Mouse (Mus musculus): ENCODE results near the gene Ide.

DNA sequence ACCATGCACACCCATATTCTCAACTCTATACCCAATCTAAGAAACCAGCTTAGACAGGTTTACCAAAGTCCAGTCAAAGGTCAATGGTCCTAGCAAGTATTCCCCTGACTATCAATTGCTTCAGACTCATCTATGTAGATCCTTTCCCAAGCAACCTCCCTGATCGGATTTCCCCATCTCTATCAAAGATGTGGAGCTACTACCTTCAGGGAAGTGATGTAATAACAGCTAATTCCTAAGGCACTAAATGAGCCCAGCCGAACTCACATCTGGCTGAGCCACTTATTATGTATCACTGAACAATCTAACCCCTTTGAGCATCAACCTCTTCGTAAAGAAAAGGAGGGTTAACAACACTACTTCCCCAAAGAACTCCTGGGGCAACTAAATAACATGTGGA is 15.1 kb upstream of the Ide start:
- TF ChIP-seq CTCF (IDR thresholded peaks at IDR 0.05; ENCODE audit: low read depth) = no peak
- TF ChIP-seq EP300 (IDR thresholded peaks at IDR 0.05; ENCODE audit: low read depth) = no peak

Measured in liver, postnatal 0 days (tissue).